ENCODE assay signal across 8 mouse cellular contexts in genomic region chr9:31082054-31082666, GRCm38 (mm10). TPM values are rescaled to one million over a fixed set of nuclear protein-coding genes. Genes with fewer than 3 reads are reported as not detected.
A peak's percentile ranks its signal among the peaks of the same experiment; 100 is the strongest.
DNase-seq lines count a peak whose midpoint lies in the region; ATAC-seq and TF ChIP-seq lines count a peak whose summit lies in the region.

No protein-coding gene starts in this region.

- peaks cover 37% of the 10 kb centered on the region for H3K27me3 ChIP-seq in heart, embryonic 13.5 days (replicated peaks)
- no peaks in the 10 kb centered on the region for H3K27me3 ChIP-seq in kidney, postnatal 0 days (ENCODE audit: insufficient read depth, low read length)
- 0 out of 2 replicates have a peak, but pooled peaks cover 2% of the 10 kb centered on the region for H3K27me3 ChIP-seq in liver, embryonic 11.5 days (replicated peaks; ENCODE audit: control insufficient read depth, insufficient read depth, low read length)
- H3K27me3 ChIP-seq in neural tube, embryonic 12.5 days (replicated peaks) = 0 out of 2 replicates have a peak, but pooled peaks cover 4% of the 10 kb centered on the region
- H3K27me3 ChIP-seq in stomach, postnatal 0 days (ENCODE audit: control insufficient read depth, insufficient read depth, low read length) = no peaks in the 10 kb centered on the region

- peaks cover 9% of the 10 kb centered on the region for H3K4me1 ChIP-seq in heart, embryonic 13.5 days
- no peaks in the 10 kb centered on the region for H3K4me1 ChIP-seq in kidney, postnatal 0 days (replicated peaks; ENCODE audit: insufficient read depth, low read length)
- H3K4me1 ChIP-seq in liver, embryonic 11.5 days (replicated peaks; ENCODE audit: control insufficient read depth, insufficient read depth, low read length) = no peaks in the 10 kb centered on the region
- H3K4me1 ChIP-seq in neural tube, embryonic 12.5 days = no peaks in the 10 kb centered on the region; the same call in 1 of the 2 replicates
- no peaks in the 10 kb centered on the region for H3K4me1 ChIP-seq in stomach, postnatal 0 days (replicated peaks; ENCODE audit: control insufficient read depth, insufficient read depth)

- H3K4me3 ChIP-seq in heart, embryonic 13.5 days = no peak overlapping the region
- H3K4me3 ChIP-seq in kidney, postnatal 0 days (replicated peaks; ENCODE audit: low read depth, low read length) = no peak overlapping the region
- no peak overlapping the region for H3K4me3 ChIP-seq in liver, embryonic 11.5 days (ENCODE audit: low read depth, low read length)
- H3K4me3 ChIP-seq in neural tube, embryonic 12.5 days = no peak overlapping the region
- H3K4me3 ChIP-seq in stomach, postnatal 0 days (ENCODE audit: low read depth, low read length) = no peak overlapping the region

- ATAC-seq in CD4-positive, CD25-positive, alpha-beta regulatory T cell, adult 4 months = peak; percentile 75
- ATAC-seq in erythroblast, adult 5-6 weeks (replicated peaks; ENCODE audit: low FRiP score, poor library complexity, severe bottlenecking) = peak; percentile 75
- no peak for ATAC-seq in heart, embryonic 13.5 days (ENCODE audit: extremely low read depth, insufficient number of reproducible peaks, low FRiP score, low TSS enrichment)
- peak; percentile 47; the same call in 1 of the 2 replicates for ATAC-seq in kidney, postnatal 0 days (replicated peaks; ENCODE audit: low FRiP score, low read depth)
- no peak for ATAC-seq in liver, embryonic 11.5 days (replicated peaks; ENCODE audit: low FRiP score)
- peak; percentile 61; the same call in 1 of the 2 replicates for ATAC-seq in neural tube, embryonic 12.5 days (ENCODE audit: low FRiP score, low read depth)
- ATAC-seq in stomach, postnatal 0 days (ENCODE audit: low FRiP score, low TSS enrichment) = peak; percentile 48; the same call in 1 of the 2 replicates

- no peak overlapping the region; the same call in 1 of the 2 replicates for H3K9ac ChIP-seq in heart, embryonic 13.5 days
- H3K9ac ChIP-seq in kidney, postnatal 0 days (ENCODE audit: low read depth, low read length) = no peak overlapping the region
- H3K9ac ChIP-seq in liver, embryonic 11.5 days (ENCODE audit: low read depth, low read length) = no peak overlapping the region
- H3K9ac ChIP-seq in neural tube, embryonic 12.5 days = 0 out of 2 replicates have a peak overlapping the region, but pooled peaks have one; percentile 39
- no peak overlapping the region for H3K9ac ChIP-seq in stomach, postnatal 0 days (ENCODE audit: low read length)

- no peaks in the 10 kb centered on the region for H3K36me3 ChIP-seq in heart, embryonic 13.5 days
- no peaks in the 10 kb centered on the region for H3K36me3 ChIP-seq in kidney, postnatal 0 days (ENCODE audit: insufficient read depth, low read length)
- no peaks in the 10 kb centered on the region for H3K36me3 ChIP-seq in liver, embryonic 11.5 days (ENCODE audit: control insufficient read depth, insufficient read depth, low read length)
- H3K36me3 ChIP-seq in neural tube, embryonic 12.5 days = no peaks in the 10 kb centered on the region
- H3K36me3 ChIP-seq in stomach, postnatal 0 days (ENCODE audit: control insufficient read depth, insufficient read depth, low read length) = no peaks in the 10 kb centered on the region

- no peak for TF ChIP-seq POLR2A in brain, embryonic 14.5 days (IDR thresholded peaks at IDR 0.05; ENCODE audit: borderline replicate concordance, extremely low read depth, insufficient read depth, insufficient read length, poor library complexity, severe bottlenecking)

- H3K4me2 ChIP-seq in heart, embryonic 13.5 days = peak overlapping the region; percentile 49
- H3K4me2 ChIP-seq in kidney, postnatal 0 days (ENCODE audit: low read length) = peak overlapping the region; percentile 33
- no peak overlapping the region for H3K4me2 ChIP-seq in liver, embryonic 11.5 days
- H3K4me2 ChIP-seq in neural tube, embryonic 12.5 days (replicated peaks) = peak overlapping the region; percentile 49
- 0 out of 2 replicates have a peak overlapping the region, but pooled peaks have one; percentile 33 for H3K4me2 ChIP-seq in stomach, postnatal 0 days (replicated peaks; ENCODE audit: low read depth)

- no peak for TF ChIP-seq EP300 in stomach, postnatal 0 days (optimal IDR thresholded peaks at IDR 0.05)

- TF ChIP-seq CTCF in brain, embryonic 14.5 days (IDR thresholded peaks at IDR 0.05; ENCODE audit: borderline replicate concordance, extremely low read depth, insufficient read depth, insufficient read length) = peak; percentile 88
- TF ChIP-seq CTCF in kidney, postnatal 0 days (IDR thresholded peaks at IDR 0.05; ENCODE audit: low read depth) = peak; percentile 85
- peak; percentile 93 for TF ChIP-seq CTCF in stomach, postnatal 0 days (IDR thresholded peaks at IDR 0.05; ENCODE audit: low read depth)

- no peak overlapping the region for H3K27ac ChIP-seq in heart, embryonic 13.5 days (replicated peaks)
- no peak overlapping the region for H3K27ac ChIP-seq in kidney, postnatal 0 days
- no peak overlapping the region for H3K27ac ChIP-seq in liver, embryonic 11.5 days (ENCODE audit: low read depth, low read length)
- H3K27ac ChIP-seq in neural tube, embryonic 12.5 days = no peak overlapping the region
- no peak overlapping the region for H3K27ac ChIP-seq in stomach, postnatal 0 days (replicated peaks)

- no peaks in the 10 kb centered on the region for H3K9me3 ChIP-seq in heart, embryonic 13.5 days
- no peaks in the 10 kb centered on the region for H3K9me3 ChIP-seq in kidney, postnatal 0 days (replicated peaks; ENCODE audit: low read length)
- H3K9me3 ChIP-seq in liver, embryonic 11.5 days (ENCODE audit: control insufficient read depth, low read length) = no peaks in the 10 kb centered on the region
- H3K9me3 ChIP-seq in neural tube, embryonic 12.5 days = no peaks in the 10 kb centered on the region
- H3K9me3 ChIP-seq in stomach, postnatal 0 days (ENCODE audit: control insufficient read depth, low read length) = no peaks in the 10 kb centered on the region

- peak; percentile 91 for DNase-seq in brain, embryonic 14.5 days (ENCODE audit: low read depth)
- DNase-seq in kidney, postnatal 0 days (ENCODE audit: low spot score) = peak; percentile 92
- peak; percentile 58 for DNase-seq in liver, embryonic 11.5 days (ENCODE audit: low spot score)
- DNase-seq in stomach, postnatal 0 days (ENCODE audit: low spot score) = peak; percentile 83

- 8% methylated on average over 15 of the region's 15 CpGs for WGBS in heart, embryonic 13.5 days
- WGBS in kidney, postnatal 0 days = 7% methylated on average over 15 of the region's 15 CpGs
- 11% methylated on average over 15 of the region's 15 CpGs for WGBS in liver, embryonic 11.5 days
- 9% methylated on average over 15 of the region's 15 CpGs for WGBS in neural tube, embryonic 12.5 days
- 10% methylated on average over 15 of the region's 15 CpGs for WGBS in stomach, postnatal 0 days

RNA-seq across cellular contexts. Expression of gene St14, which starts 49.5 kb away (rescaled TPM):
- polyA plus RNA-seq in CD4-positive, CD25-positive, alpha-beta regulatory T cell, adult 4 months (2017; shearing (Covaris generic)) = 1 to 10 TPM; 4.1 to 6.1 TPM
- 1.00 and 1.7 TPM in 2 replicates for polyA plus RNA-seq in brain, embryonic 14.5 days (2012; rRNA removed)
- not detected in 2 replicates for total RNA-seq in erythroblast, adult 5-6 weeks (2015; ENCODE audit: low replicate concordance)
- total RNA-seq in erythroblast, adult 5-6 weeks (2017; ENCODE audit: low replicate concordance) = 0.84 and 3.4 TPM in 2 replicates
- polyA plus RNA-seq in heart, embryonic 13.5 days (2015; fragmentation: Nextera tagmentation; extraction: Ambion mirVana) = 2.5 and 2.9 TPM in 2 replicates
- 45.9 and 50.8 TPM in 2 replicates for polyA plus RNA-seq in kidney, postnatal 0 days (2015; fragmentation: Nextera tagmentation; extraction: Ambion mirVana)
- 1.4 and 1.5 TPM in 2 replicates for polyA plus RNA-seq in liver, embryonic 11.5 days (2014; fragmentation: Nextera tagmentation; extraction: Ambion mirVana)
- 1.3 and 1.4 TPM in 2 replicates for polyA plus RNA-seq in neural tube, embryonic 12.5 days (2016; fragmentation: Nextera tagmentation; extraction: Ambion mirVana)
- 60.4 and 61.6 TPM in 2 replicates for polyA plus RNA-seq in stomach, postnatal 0 days (2015; fragmentation: Nextera tagmentation; extraction: Ambion mirVana)

RNA-seq across cellular contexts. Expression of gene Zbtb44, which starts 51.7 kb away (rescaled TPM):
- polyA plus RNA-seq in CD4-positive, CD25-positive, alpha-beta regulatory T cell, adult 4 months (2017; shearing (Covaris generic)) = 1 to 10 TPM; 6.3 to 6.8 TPM
- 6.1 and 8.5 TPM in 2 replicates for polyA plus RNA-seq in brain, embryonic 14.5 days (2012; rRNA removed)
- total RNA-seq in erythroblast, adult 5-6 weeks (2015; ENCODE audit: low replicate concordance) = 49.5 and 62.1 TPM in 2 replicates
- total RNA-seq in erythroblast, adult 5-6 weeks (2017; ENCODE audit: low replicate concordance) = 59.5 and 60.2 TPM in 2 replicates
- 5.3 and 6.7 TPM in 2 replicates for polyA plus RNA-seq in heart, embryonic 13.5 days (2015; fragmentation: Nextera tagmentation; extraction: Ambion mirVana)
- polyA plus RNA-seq in kidney, postnatal 0 days (2015; fragmentation: Nextera tagmentation; extraction: Ambion mirVana) = 8.3 and 9.8 TPM in 2 replicates
- polyA plus RNA-seq in liver, embryonic 11.5 days (2014; fragmentation: Nextera tagmentation; extraction: Ambion mirVana) = 8.2 and 9.1 TPM in 2 replicates
- 6.7 and 7.3 TPM in 2 replicates for polyA plus RNA-seq in neural tube, embryonic 12.5 days (2016; fragmentation: Nextera tagmentation; extraction: Ambion mirVana)
- 6.5 and 8.2 TPM in 2 replicates for polyA plus RNA-seq in stomach, postnatal 0 days (2015; fragmentation: Nextera tagmentation; extraction: Ambion mirVana)

Comparison
In these comparisons a context has a peak if more than half of its experiments do, and no peak if none do; other contexts are left out.
1. ATAC-seq: peak in CD4-positive, CD25-positive, alpha-beta regulatory T cell, adult 4 months (single experiment), erythroblast, adult 5-6 weeks (single experiment), kidney, postnatal 0 days (single experiment), neural tube, embryonic 12.5 days (single experiment) and stomach, postnatal 0 days (single experiment); none in heart, embryonic 13.5 days (single experiment) and liver, embryonic 11.5 days (single experiment).
2. Peak in every context shown above with its lines, with median percentiles within 50 percentile points of each other: DNase-seq and CTCF ChIP-seq.